Mouse (Mus musculus) neural tube, embryonic 12.5 days (tissue): ENCODE data around the gene Vsig10l. TPM values are rescaled to one million over a fixed set of nuclear protein-coding genes. Genes with fewer than 3 reads are reported as not detected.

ENCODE experiments used
- ATAC-seq: fragments of 200-750 bp; cut with Nextera tagmentation; 2 replicates; pipeline ENCODE4 v1.8.0; 2017; ENCODE audit warnings: low read depth, mild to moderate bottlenecking, moderate TSS enrichment, moderate library complexity; ENCODE audit not compliant: low FRiP score
- H3K27ac ChIP-seq: fragments of 300-500 bp; sonication (generic); 2 replicates; pipeline ENCODE4 v1.5.1; 2016
- H3K27me3 ChIP-seq: fragments of 300-500 bp; sonication (generic); replicated peaks from 2 replicates; pipeline ENCODE4 v1.6.1; 2016; ENCODE audit warnings: mild to moderate bottlenecking
- H3K36me3 ChIP-seq: fragments of 300-500 bp; sonication (generic); 2 replicates; pipeline ENCODE4 v1.6.1; 2016; ENCODE audit warnings: mild to moderate bottlenecking
- H3K4me1 ChIP-seq: fragments of 300-500 bp; sonication (generic); 2 replicates; pipeline ENCODE4 v1.6.1; 2016
- H3K4me2 ChIP-seq: fragments of 300-500 bp; sonication (generic); replicated peaks from 2 replicates; pipeline ENCODE4 v1.6.1; 2016; ENCODE audit warnings: mild to moderate bottlenecking
- H3K4me3 ChIP-seq: fragments of 300-500 bp; sonication (generic); 2 replicates; pipeline ENCODE4 v1.5.1; 2016
- H3K9ac ChIP-seq: fragments of 300-500 bp; sonication (generic); 2 replicates; pipeline ENCODE4 v1.6.1; 2016; ENCODE audit warnings: mild to moderate bottlenecking
- H3K9me3 ChIP-seq: fragments of 300-500 bp; sonication (generic); 2 replicates; pipeline ENCODE4 v1.6.1; 2016; ENCODE audit warnings: mild to moderate bottlenecking
- WGBS: fragments of 180-500 bp; shearing (Covaris S2); methylation state at CpG from one replicate; pipeline ENCODE4 v1.1.7; 2016; 5-methylcytosine and 5-hydroxymethylcytosine counted together
- polyA plus RNA-seq: library from polyadenylated mRNA; unstranded; fragments of >200 nt; fragmentation: Nextera tagmentation; extraction: Ambion mirVana; gene quantifications from 2 replicates; pipeline ENCODE4 v1.2.1, GENCODE M21; 2016

The Vsig10l gene
- polyA plus RNA-seq, 1 experiment from 2014 or later: 4.6 TPM

DNA sequence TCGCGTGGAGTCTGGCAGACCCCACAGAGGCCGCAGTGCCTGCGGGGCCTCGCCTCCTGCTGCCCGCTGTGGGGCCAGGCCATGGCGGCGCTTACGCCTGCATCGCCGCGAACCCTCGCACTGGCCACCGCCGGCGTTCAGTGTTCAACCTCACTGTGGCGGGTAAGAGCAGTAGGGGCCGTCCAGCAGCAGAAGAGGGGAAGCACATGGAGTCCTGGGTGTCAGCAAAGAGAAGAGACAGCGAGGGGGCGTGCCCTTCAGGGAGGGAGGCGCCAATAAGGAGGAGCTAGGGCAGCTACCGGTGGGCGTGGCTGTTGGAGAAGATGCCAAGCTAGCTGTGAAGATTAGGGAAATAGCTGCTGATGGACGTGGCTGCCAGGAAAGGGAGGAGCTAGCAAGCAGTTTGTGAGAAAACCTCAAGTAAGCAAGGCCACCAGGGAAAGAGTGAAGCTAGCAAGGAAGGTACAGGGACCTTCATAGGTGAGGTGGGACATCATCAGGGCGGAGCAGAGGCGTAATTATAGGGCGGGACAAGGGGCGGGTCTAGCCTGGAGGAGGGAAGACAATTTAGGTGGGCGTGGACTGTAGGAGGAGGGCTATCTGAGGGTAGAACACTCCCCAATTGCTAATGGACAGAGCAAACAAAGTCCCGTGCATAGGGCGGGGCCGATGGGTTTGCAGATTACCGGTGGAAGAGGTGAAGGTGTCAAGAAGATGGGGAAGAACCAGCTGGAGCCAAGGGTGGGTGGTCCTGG, 2.6 kb downstream of the Vsig10l start:
- Histone ChIP-seq H3K4me3 (peak overlapping the region; percentile 41), H3K36me3 (no peaks in the 10 kb centered on the region), H3K9me3 (no peaks in the 10 kb centered on the region), H3K9ac (peak overlapping the region; percentile 60), H3K27me3 (peaks cover 27% of the 10 kb centered on the region), H3K4me2 (peak overlapping the region; percentile 79), H3K27ac (no peak overlapping the region), H3K4me1 (peaks cover 12% of the 10 kb centered on the region; the same call in 1 of the 2 replicates)
- WGBS: under 1% methylated on average over 33 of the region's 33 CpGs
- ATAC-seq: peak; percentile 79

DNA sequence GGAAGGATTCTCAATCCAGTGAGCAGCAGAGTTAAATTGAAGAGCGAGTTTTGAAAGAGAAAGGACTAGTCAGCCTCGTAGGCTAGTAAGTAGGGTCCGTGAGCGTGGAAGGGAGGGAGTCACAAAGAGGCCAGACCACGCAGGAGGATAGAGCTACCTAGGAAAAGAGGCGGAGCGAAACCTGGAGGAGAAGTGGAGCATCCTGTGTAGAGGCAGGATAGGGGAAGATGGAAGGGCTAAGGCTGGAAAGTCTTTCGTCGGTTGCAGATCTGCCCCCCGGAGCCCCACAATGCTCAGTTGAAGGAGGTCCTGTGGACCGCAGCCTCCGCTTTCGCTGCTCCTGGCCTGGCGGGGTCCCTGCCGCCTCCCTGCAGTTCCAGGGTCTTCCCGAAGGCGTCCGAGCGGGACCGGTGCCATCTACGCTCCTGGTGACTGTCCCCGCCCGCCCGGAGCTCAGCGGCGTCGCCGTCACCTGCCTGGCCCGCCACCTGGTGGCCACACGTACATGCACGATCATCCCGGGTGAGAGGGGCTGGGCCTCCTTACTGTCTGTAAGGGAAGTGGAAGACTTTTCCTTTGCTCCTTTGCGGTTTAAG, 3.2 kb downstream of the Vsig10l start:
- Histone ChIP-seq H3K4me2 (peak overlapping the region; percentile 79), H3K9me3 (no peaks in the 10 kb centered on the region), H3K4me3 (peak overlapping the region; percentile 41), H3K9ac (peak overlapping the region; percentile 40; the same call in 1 of the 2 replicates), H3K36me3 (no peaks in the 10 kb centered on the region), H3K27ac (no peak overlapping the region), H3K27me3 (peaks cover 27% of the 10 kb centered on the region), H3K4me1 (peaks cover 12% of the 10 kb centered on the region; the same call in 1 of the 2 replicates)
- under 1% methylated on average over 33 of the region's 33 CpGs for WGBS
- peak; percentile 68 for ATAC-seq

DNA sequence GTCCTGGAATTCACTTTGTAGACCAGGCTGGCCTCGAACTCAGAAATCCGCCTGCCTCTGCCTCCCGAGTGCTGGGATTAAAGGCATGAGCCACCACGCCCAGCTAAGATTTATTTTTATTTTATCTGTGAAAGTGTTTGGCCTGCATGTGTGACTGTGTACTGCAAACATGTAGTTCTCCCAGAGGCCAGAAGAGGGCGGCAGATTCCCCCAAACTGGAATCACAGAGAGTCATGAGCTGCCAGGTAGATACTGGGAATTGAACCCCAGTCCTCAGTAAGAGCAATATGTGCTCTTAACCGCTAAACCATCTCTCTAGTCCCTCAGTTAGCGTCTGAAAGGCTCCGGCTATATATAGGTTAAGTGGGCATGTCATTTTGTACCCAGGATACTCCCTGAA, 7.4 kb downstream of the Vsig10l start:
- Histone ChIP-seq H3K4me3 (no peak overlapping the region), H3K4me2 (no peak overlapping the region), H3K9ac (no peak overlapping the region), H3K9me3 (no peaks in the 10 kb centered on the region), H3K36me3 (peaks cover 8% of the 10 kb centered on the region; the same call in 1 of the 2 replicates), H3K27ac (no peak overlapping the region), H3K4me1 (peaks cover 6% of the 10 kb centered on the region; the same call in 1 of the 2 replicates), H3K27me3 (peaks cover 26% of the 10 kb centered on the region)
- 39% methylated on average over 8 of the region's 8 CpGs for WGBS
- no peak for ATAC-seq

DNA sequence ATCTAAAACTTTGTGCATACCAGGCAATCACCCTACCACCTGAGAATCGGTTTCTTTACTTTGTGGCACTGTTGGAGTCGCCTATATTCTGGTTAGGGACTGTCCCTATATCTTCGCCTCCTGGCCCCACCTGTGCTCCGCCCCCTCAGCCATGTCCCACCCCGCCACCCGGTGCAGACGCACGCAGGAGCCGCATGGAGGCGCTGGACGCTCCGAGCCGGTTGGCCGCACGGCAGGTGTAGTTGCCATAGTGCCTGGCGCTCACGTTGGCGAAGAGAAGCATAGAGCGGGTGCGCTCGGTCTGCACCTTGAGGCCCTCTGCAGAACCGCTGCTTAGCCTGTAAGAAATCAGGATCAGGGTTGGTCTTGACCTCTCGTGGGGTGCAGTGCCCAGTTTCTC, 12.8 kb downstream of the Vsig10l start:
- no peak for ATAC-seq
- 7% methylated on average over 23 of the region's 23 CpGs for WGBS
- H3K4me3 ChIP-seq: no peak overlapping the region
- no peak overlapping the region for H3K9ac ChIP-seq
- peaks cover 60% of the 10 kb centered on the region for H3K27me3 ChIP-seq
- H3K4me1 ChIP-seq: no peaks in the 10 kb centered on the region
- H3K27ac ChIP-seq: no peak overlapping the region
- no peaks in the 10 kb centered on the region for H3K9me3 ChIP-seq
- H3K4me2 ChIP-seq: no peak overlapping the region
- peaks cover 14% of the 10 kb centered on the region; the same call in 1 of the 2 replicates for H3K36me3 ChIP-seq

DNA sequence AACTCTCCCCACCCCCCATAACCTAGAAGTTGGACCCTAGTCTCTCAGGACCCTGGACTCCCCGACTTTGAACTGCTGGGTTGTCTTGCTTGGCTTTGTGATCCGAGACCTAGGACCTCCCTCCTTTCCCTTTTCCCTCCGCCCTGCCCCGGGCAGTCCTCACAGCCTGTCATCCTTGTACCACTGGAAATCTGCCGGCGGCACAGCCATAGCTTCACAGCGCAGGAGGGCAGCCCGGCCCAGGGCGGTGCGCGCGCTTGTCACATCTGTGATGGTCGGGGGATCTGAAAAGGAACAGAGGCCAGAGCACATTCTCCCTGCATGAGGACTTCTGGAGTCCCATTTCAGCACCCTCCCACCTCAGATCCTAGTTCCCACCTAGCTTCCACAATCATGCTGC, 13.4 kb downstream of the Vsig10l start:
- peak; percentile 22; the same call in 1 of the 2 replicates for ATAC-seq
- H3K9me3 ChIP-seq: no peaks in the 10 kb centered on the region
- no peaks in the 10 kb centered on the region for H3K4me1 ChIP-seq
- H3K27me3 ChIP-seq: peaks cover 60% of the 10 kb centered on the region
- peaks cover 14% of the 10 kb centered on the region; the same call in 1 of the 2 replicates for H3K36me3 ChIP-seq
- no peak overlapping the region for H3K9ac ChIP-seq
- H3K4me2 ChIP-seq: no peak overlapping the region
- H3K27ac ChIP-seq: no peak overlapping the region
- H3K4me3 ChIP-seq: no peak overlapping the region
- WGBS: 3% methylated on average over 13 of the region's 13 CpGs

- Histone ChIP-seq H3K27me3 (peaks cover 34% of the 10 kb centered on the region), H3K36me3 (peaks cover 6% of the 10 kb centered on the region; the same call in 1 of the 2 replicates), H3K4me1 (peaks cover 16% of the 10 kb centered on the region), H3K9me3 (no peaks in the 10 kb centered on the region), H3K4me2 (no peak overlapping the region), H3K4me3 (no peak overlapping the region), H3K9ac (no peak overlapping the region), H3K27ac (no peak overlapping the region)
- 82% methylated on average over 3 of the region's 3 CpGs for WGBS
- ATAC-seq: no peak
Observed at GRCm38 (mm10) chr7:43481191-43481590, 18.2 kb downstream of the Vsig10l start.

- 48% methylated on average over 8 of the region's 8 CpGs for WGBS
- ATAC-seq: peak; percentile 87
- Histone ChIP-seq H3K4me1 (peaks cover 16% of the 10 kb centered on the region), H3K9me3 (no peaks in the 10 kb centered on the region), H3K9ac (0 out of 2 replicates have a peak overlapping the region, but pooled peaks have one; percentile 13), H3K4me3 (no peak overlapping the region), H3K27me3 (peaks cover 24% of the 10 kb centered on the region), H3K4me2 (no peak overlapping the region; the same call in 1 of the 2 replicates), H3K27ac (no peak overlapping the region), H3K36me3 (peaks cover 6% of the 10 kb centered on the region; the same call in 1 of the 2 replicates)
Observed at GRCm38 (mm10) chr7:43482090-43482716, 19.3 kb downstream of the Vsig10l start.

- Histone ChIP-seq H3K9ac (no peak overlapping the region), H3K9me3 (no peaks in the 10 kb centered on the region), H3K4me2 (no peak overlapping the region), H3K4me3 (no peak overlapping the region), H3K36me3 (peaks cover 6% of the 10 kb centered on the region; the same call in 1 of the 2 replicates), H3K27me3 (peaks cover 13% of the 10 kb centered on the region), H3K4me1 (peaks cover 16% of the 10 kb centered on the region), H3K27ac (no peak overlapping the region)
- no peak for ATAC-seq
- WGBS: 18% methylated on average over 10 of the region's 10 CpGs
Observed at GRCm38 (mm10) chr7:43483236-43483635, 20.3 kb downstream of the Vsig10l start.

DNA sequence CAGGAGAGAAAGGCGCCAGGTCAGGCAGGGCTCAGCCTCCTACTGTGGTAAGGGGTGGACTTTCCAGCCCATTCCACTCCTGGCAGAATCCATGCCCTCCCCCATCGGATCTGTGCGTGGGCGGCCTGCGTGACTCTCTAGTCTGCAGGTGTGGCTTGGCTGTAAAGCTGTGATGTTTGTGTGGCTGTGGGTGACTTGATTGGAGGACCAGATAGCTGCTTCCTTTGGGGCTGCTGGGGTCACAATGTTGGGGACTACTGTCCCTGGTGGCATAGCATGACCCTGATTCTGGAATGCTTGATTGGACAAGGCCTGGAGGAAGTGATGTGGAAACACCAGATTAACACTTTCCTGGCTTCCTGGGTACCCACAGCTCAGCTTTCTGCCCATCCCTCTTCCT, 25.7 kb downstream of the Vsig10l start:
- peak overlapping the region; percentile 63 for H3K4me3 ChIP-seq
- ATAC-seq: no peak
- 0 out of 2 replicates have a peak, but pooled peaks cover 5% of the 10 kb centered on the region for H3K27me3 ChIP-seq
- H3K4me1 ChIP-seq: peaks cover 12% of the 10 kb centered on the region; the same call in 1 of the 2 replicates
- WGBS: 44% methylated on average over 5 of the region's 5 CpGs
- peak overlapping the region; percentile 83; the same call in 1 of the 2 replicates for H3K9ac ChIP-seq
- no peaks in the 10 kb centered on the region for H3K9me3 ChIP-seq
- no peaks in the 10 kb centered on the region for H3K36me3 ChIP-seq
- H3K27ac ChIP-seq: no peak overlapping the region
- peak overlapping the region; percentile 79 for H3K4me2 ChIP-seq

GRCm38 (mm10) chr7:43489631-43490125, 26.7 kb downstream of the Vsig10l start, which contains the start of gene Iglon5:
Gene Iglon5 (minus strand): TSS chr7:43490075.
- Histone ChIP-seq H3K4me3 (peak within 1 kb of the TSS; percentile 63), H3K9me3 (no peaks in the 10 kb centered on the region), H3K27me3 (0 out of 2 replicates have a peak, but pooled peaks cover 8% of the 10 kb centered on the region), H3K36me3 (no peaks in the 10 kb centered on the region), H3K4me2 (peak within 1 kb of the TSS; percentile 79), H3K4me1 (peaks cover 12% of the 10 kb centered on the region; the same call in 1 of the 2 replicates), H3K27ac (peak within 1 kb of the TSS; percentile 57; the same call in 1 of the 2 replicates), H3K9ac (peak within 1 kb of the TSS; percentile 83)
- peak; percentile 64 for ATAC-seq
- 1% methylated on average over 21 of the region's 41 CpGs for WGBS

DNA sequence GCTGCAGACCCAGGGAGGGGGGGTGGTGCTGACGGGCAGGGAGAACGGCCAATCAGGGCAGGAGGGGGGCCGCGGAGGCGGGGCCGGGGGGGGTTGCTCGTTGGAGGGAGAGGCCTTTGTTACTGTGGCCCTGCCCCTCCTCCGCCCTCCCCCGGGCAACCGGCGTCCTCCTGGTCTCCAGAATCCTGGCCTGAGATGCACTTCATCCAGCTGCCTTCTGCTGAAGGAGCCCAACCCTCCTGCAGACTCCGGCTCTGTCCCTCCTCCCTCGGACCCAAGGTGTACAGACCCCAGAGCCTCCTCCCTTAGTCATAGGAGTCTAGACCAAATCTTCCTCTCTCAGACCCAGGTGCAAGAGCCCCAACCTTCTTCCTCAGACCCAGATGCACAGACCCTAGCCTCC, 27.2 kb downstream of the Vsig10l start:
- Histone ChIP-seq H3K9ac (peak overlapping the region; percentile 83), H3K4me1 (peaks cover 12% of the 10 kb centered on the region; the same call in 1 of the 2 replicates), H3K27ac (peak overlapping the region; percentile 57; the same call in 1 of the 2 replicates), H3K36me3 (no peaks in the 10 kb centered on the region), H3K4me2 (peak overlapping the region; percentile 79), H3K9me3 (no peaks in the 10 kb centered on the region), H3K4me3 (peak overlapping the region; percentile 63), H3K27me3 (0 out of 2 replicates have a peak, but pooled peaks cover 8% of the 10 kb centered on the region)
- peak; percentile 91 for ATAC-seq
- WGBS: 0% methylated on average over 7 of the region's 13 CpGs
